Mouse (Mus musculus) stomach, embryonic 14.5 days (tissue): ENCODE measurements around the gene Atp6v1e2. TPM values are rescaled to one million over a fixed set of nuclear protein-coding genes. Genes with fewer than 3 reads are reported as not detected.

ENCODE experiments used
- ATAC-seq: fragments of 200-750 bp; cut with Nextera tagmentation; 2 replicates; pipeline ENCODE4 v1.8.0; 2017; ENCODE audit warnings: low read depth, moderate TSS enrichment; ENCODE audit not compliant: insufficient number of reproducible peaks, insufficient read depth, low FRiP score
- H3K27ac ChIP-seq: fragments of 300-500 bp; sonication (generic); 2 replicates; pipeline ENCODE4 v1.5.1; 2014; ENCODE audit warnings: mild to moderate bottlenecking, low read length, moderate library complexity, mixed read lengths
- H3K27me3 ChIP-seq: fragments of 300-500 bp; sonication (generic); 2 replicates; pipeline ENCODE4 v1.6.1; 2014; ENCODE audit warnings: low read length, control low read depth, mixed read lengths; ENCODE audit not compliant: control insufficient read depth, insufficient read depth
- H3K36me3 ChIP-seq: fragments of 300-500 bp; sonication (generic); 2 replicates; pipeline ENCODE4 v1.6.1; 2014; ENCODE audit warnings: mild to moderate bottlenecking, control low read depth, low read length, moderate library complexity, mixed read lengths; ENCODE audit not compliant: control insufficient read depth, insufficient read depth
- H3K4me1 ChIP-seq: fragments of 300-500 bp; sonication (generic); 2 replicates; pipeline ENCODE4 v1.6.1; 2014; ENCODE audit warnings: low read length, control low read depth, mixed read lengths; ENCODE audit not compliant: control insufficient read depth, insufficient read depth
- H3K4me2 ChIP-seq: fragments of 300-500 bp; sonication (generic); replicated peaks from 2 replicates; pipeline ENCODE4 v1.6.1; 2014; ENCODE audit warnings: low read depth, low read length, control low read depth
- H3K4me3 ChIP-seq: fragments of 300-500 bp; sonication (generic); 2 replicates; pipeline ENCODE4 v1.5.1; 2014; ENCODE audit warnings: low read depth, low read length, control low read depth
- H3K9ac ChIP-seq: fragments of 300-500 bp; sonication (generic); replicated peaks from 2 replicates; pipeline ENCODE4 v1.6.1; 2014; ENCODE audit warnings: low read depth, mild to moderate bottlenecking, control low read depth, low read length, moderate library complexity, mixed read lengths
- H3K9me3 ChIP-seq: fragments of 300-500 bp; sonication (generic); 2 replicates; pipeline ENCODE4 v1.6.1; 2016; ENCODE audit warnings: low read depth, low read length, control low read depth; ENCODE audit not compliant: control insufficient read depth
- WGBS: fragments of 180-500 bp; shearing (Covaris S2); extraction: QIAGEN DNeasy Blood & Tissue Kit; methylation state at CpG from one replicate; pipeline ENCODE4 v1.1.7; 2014; 5-methylcytosine and 5-hydroxymethylcytosine counted together
- polyA plus RNA-seq: library from polyadenylated mRNA; unstranded; fragments of >200 nt; fragmentation: Nextera tagmentation; extraction: Ambion mirVana; gene quantifications from 2 replicates; pipeline ENCODE4 v1.2.1, GENCODE M21; 2014

The Atp6v1e2 gene
- polyA plus RNA-seq, 1 experiment from 2014 or later, result not detected

- H3K36me3 ChIP-seq, result no peaks in the 10 kb centered on the region
- no peaks in the 10 kb centered on the region for H3K27me3 ChIP-seq
- H3K4me3 ChIP-seq, result no peak overlapping the region
- H3K9ac ChIP-seq, result no peak overlapping the region
- H3K4me1 ChIP-seq, result no peaks in the 10 kb centered on the region
- ATAC-seq, result no peak
- H3K4me2 ChIP-seq, result no peak overlapping the region
- no peak overlapping the region for H3K27ac ChIP-seq
- 0 out of 2 replicates have a peak, but pooled peaks cover 3% of the 10 kb centered on the region for H3K9me3 ChIP-seq
- WGBS, result 82% methylated on average over 3 of the region's 3 CpGs
Observed at GRCm38 (mm10) chr17:86924679-86925078, 23.0 kb downstream of the Atp6v1e2 start.

- Histone ChIP-seq H3K27me3 (no peaks in the 10 kb centered on the region), H3K4me1 (no peaks in the 10 kb centered on the region), H3K9ac (no peak overlapping the region), H3K36me3 (no peaks in the 10 kb centered on the region), H3K4me2 (no peak overlapping the region), H3K9me3 (no peaks in the 10 kb centered on the region), H3K4me3 (no peak overlapping the region), H3K27ac (no peak overlapping the region)
- WGBS, result 65% methylated on average over 11 of the region's 11 CpGs
- ATAC-seq, result no peak
Observed at GRCm38 (mm10) chr17:86919729-86920128, 28.0 kb downstream of the Atp6v1e2 start.

GRCm38 (mm10) chr17:86918786-86919185 lies 28.9 kb downstream of the Atp6v1e2 start:
- Histone ChIP-seq H3K9me3 (no peaks in the 10 kb centered on the region), H3K4me3 (no peak overlapping the region), H3K27ac (no peak overlapping the region), H3K4me2 (no peak overlapping the region), H3K9ac (no peak overlapping the region), H3K36me3 (no peaks in the 10 kb centered on the region), H3K27me3 (no peaks in the 10 kb centered on the region), H3K4me1 (no peaks in the 10 kb centered on the region)
- WGBS, result 71% methylated on average over 6 of the region's 6 CpGs
- ATAC-seq, result no peak

GRCm38 (mm10) chr17:86917048-86917447 lies 30.6 kb downstream of the Atp6v1e2 start, which contains the start of gene Tmem247:
Gene Tmem247 (plus strand): TSS chr17:86917348.
- no peak within 1 kb of the TSS for H3K9ac ChIP-seq
- H3K4me3 ChIP-seq, result no peak within 1 kb of the TSS
- no peaks in the 10 kb centered on the region for H3K27me3 ChIP-seq
- H3K4me2 ChIP-seq, result no peak within 1 kb of the TSS
- no peak within 1 kb of the TSS for H3K27ac ChIP-seq
- WGBS, result 91% methylated on average over 10 of the region's 10 CpGs
- no peaks in the 10 kb centered on the region for H3K36me3 ChIP-seq
- H3K9me3 ChIP-seq, result no peaks in the 10 kb centered on the region
- no peak for ATAC-seq
- no peaks in the 10 kb centered on the region for H3K4me1 ChIP-seq

- WGBS, result 76% methylated on average over 4 of the region's 4 CpGs
Observed at GRCm38 (mm10) chr17:86915540-86915939, 32.2 kb downstream of the Atp6v1e2 start.

GRCm38 (mm10) chr17:86913003-86913607 lies 34.6 kb downstream of the Atp6v1e2 start:
- Histone ChIP-seq H3K36me3 (no peaks in the 10 kb centered on the region), H3K4me3 (no peak overlapping the region), H3K27me3 (no peaks in the 10 kb centered on the region), H3K4me2 (no peak overlapping the region), H3K9ac (no peak overlapping the region), H3K9me3 (no peaks in the 10 kb centered on the region), H3K4me1 (no peaks in the 10 kb centered on the region), H3K27ac (no peak overlapping the region)
- WGBS, result 76% methylated on average over 7 of the region's 7 CpGs
- no peak for ATAC-seq

More at GRCm38 (mm10) chr17:86915540-86915939, 32.2 kb downstream of the Atp6v1e2 start:
- H3K9ac ChIP-seq, result no peak overlapping the region
- H3K36me3 ChIP-seq, result no peaks in the 10 kb centered on the region
- H3K4me1 ChIP-seq, result no peaks in the 10 kb centered on the region
- no peak overlapping the region for H3K4me3 ChIP-seq
- H3K4me2 ChIP-seq, result no peak overlapping the region
- no peak for ATAC-seq
- no peak overlapping the region for H3K27ac ChIP-seq
- H3K9me3 ChIP-seq, result no peaks in the 10 kb centered on the region
- H3K27me3 ChIP-seq, result no peaks in the 10 kb centered on the region

GRCm38 (mm10) chr17:86911261-86911660 lies 36.4 kb downstream of the Atp6v1e2 start:
- Histone ChIP-seq H3K4me3 (no peak overlapping the region), H3K27me3 (no peaks in the 10 kb centered on the region), H3K4me2 (no peak overlapping the region), H3K9me3 (no peaks in the 10 kb centered on the region), H3K4me1 (no peaks in the 10 kb centered on the region), H3K27ac (no peak overlapping the region), H3K9ac (no peak overlapping the region), H3K36me3 (no peaks in the 10 kb centered on the region)
- WGBS, result 61% methylated on average over 5 of the region's 5 CpGs
- ATAC-seq, result no peak

GRCm38 (mm10) chr17:86909733-86910495 lies 37.8 kb downstream of the Atp6v1e2 start:
- 73% methylated on average over 14 of the region's 14 CpGs for WGBS
- ATAC-seq, result no peak

More at GRCm38 (mm10) chr17:86909733-86910495, 37.8 kb downstream of the Atp6v1e2 start:
- Histone ChIP-seq H3K4me1 (peaks cover 7% of the 10 kb centered on the region; the same call in 1 of the 2 replicates), H3K27ac (no peak overlapping the region), H3K9me3 (no peaks in the 10 kb centered on the region), H3K9ac (no peak overlapping the region), H3K4me3 (no peak overlapping the region), H3K4me2 (no peak overlapping the region), H3K36me3 (no peaks in the 10 kb centered on the region), H3K27me3 (no peaks in the 10 kb centered on the region)
